Mouse (Mus musculus) embryonic facial prominence, embryonic 12.5 days (tissue): ENCODE measurements at regions not wholly inside any gene's neighbourhood (a gene's known extent, or its start where the extent isn't known, plus 50 kb on each side); places are given as distances from the start of the nearest gene placed in this dataset.
"Not testable (repeated sequence)": the region's sequence is repeated elsewhere in the genome, so short reads cannot be mapped to it uniquely, and the experiment has no call there.

Source experiments
- ATAC-seq: fragments of 200-750 bp; cut with Nextera tagmentation; 2 replicates; pipeline ENCODE4 v1.8.0; 2017; ENCODE audit not compliant: insufficient number of reproducible peaks, insufficient read depth, low FRiP score, low TSS enrichment
- H3K27ac ChIP-seq: fragments of 300-500 bp; sonication (generic); 2 replicates; pipeline ENCODE4 v1.5.1; 2016; ENCODE audit warnings: mild to moderate bottlenecking
- H3K27me3 ChIP-seq: fragments of 300-500 bp; sonication (generic); 2 replicates; pipeline ENCODE4 v1.6.1; 2016; ENCODE audit warnings: mild to moderate bottlenecking, moderate library complexity
- H3K36me3 ChIP-seq: fragments of 300-500 bp; sonication (generic); 2 replicates; pipeline ENCODE4 v1.6.1; 2016; ENCODE audit warnings: mild to moderate bottlenecking
- H3K4me1 ChIP-seq: fragments of 300-500 bp; sonication (generic); 2 replicates; pipeline ENCODE4 v1.6.1; 2016
- H3K4me2 ChIP-seq: fragments of 300-500 bp; sonication (generic); replicated peaks from 2 replicates; pipeline ENCODE4 v1.6.1; 2016; ENCODE audit warnings: mild to moderate bottlenecking, moderate library complexity
- H3K4me3 ChIP-seq: fragments of 300-500 bp; sonication (generic); 2 replicates; pipeline ENCODE4 v1.5.1; 2016; ENCODE audit warnings: mild to moderate bottlenecking
- H3K9ac ChIP-seq: fragments of 300-500 bp; sonication (generic); 2 replicates; pipeline ENCODE4 v1.6.1; 2016; ENCODE audit warnings: mild to moderate bottlenecking, moderate library complexity
- H3K9me3 ChIP-seq: fragments of 300-500 bp; sonication (generic); 2 replicates; pipeline ENCODE4 v1.6.1; 2016; ENCODE audit warnings: mild to moderate bottlenecking, moderate library complexity
- WGBS: fragments of 180-500 bp; shearing (Covaris S2); methylation state at CpG from one replicate; pipeline ENCODE4 v1.1.7; 2016; 5-methylcytosine and 5-hydroxymethylcytosine counted together

- Histone ChIP-seq H3K27me3 (no peaks in the 10 kb centered on the region), H3K4me2 (no peak overlapping the region), H3K4me3 (no peak overlapping the region), H3K9me3 (no peaks in the 10 kb centered on the region), H3K36me3 (no peaks in the 10 kb centered on the region), H3K4me1 (no peaks in the 10 kb centered on the region), H3K27ac (no peak overlapping the region), H3K9ac (no peak overlapping the region)
- 81% methylated on average over 5 of the region's 5 CpGs for WGBS
- ATAC-seq, result no peak
Measured at GRCm38 (mm10) chr7:137522450-137522849, 85.0 kb downstream of the Glrx3 start.

GRCm38 (mm10) chr7:137533476-137533875 is 96.1 kb downstream of the Glrx3 start:
- H3K27me3 ChIP-seq, result no peaks in the 10 kb centered on the region
- no peak overlapping the region for H3K9ac ChIP-seq
- H3K9me3 ChIP-seq, result no peaks in the 10 kb centered on the region
- no peak overlapping the region for H3K4me3 ChIP-seq
- H3K36me3 ChIP-seq, result no peaks in the 10 kb centered on the region
- H3K4me2 ChIP-seq, result no peak overlapping the region
- no peak for ATAC-seq
- 83% methylated on average over 4 of the region's 4 CpGs for WGBS
- no peak overlapping the region for H3K27ac ChIP-seq
- no peaks in the 10 kb centered on the region for H3K4me1 ChIP-seq

GRCm38 (mm10) chr7:137549991-137550390 is 112.6 kb downstream of the Glrx3 start:
- H3K9ac ChIP-seq, result no peak overlapping the region
- no peaks in the 10 kb centered on the region for H3K9me3 ChIP-seq
- no peaks in the 10 kb centered on the region for H3K27me3 ChIP-seq
- no peaks in the 10 kb centered on the region for H3K4me1 ChIP-seq
- 40% methylated on average over 2 of the region's 2 CpGs for WGBS
- H3K4me3 ChIP-seq, result no peak overlapping the region
- H3K36me3 ChIP-seq, result no peaks in the 10 kb centered on the region
- ATAC-seq, result no peak
- H3K27ac ChIP-seq, result no peak overlapping the region
- H3K4me2 ChIP-seq, result no peak overlapping the region

GRCm38 (mm10) chr7:137552551-137553198 is 115.3 kb downstream of the Glrx3 start:
- no peak overlapping the region for H3K9ac ChIP-seq
- ATAC-seq, result no peak
- no peaks in the 10 kb centered on the region for H3K4me1 ChIP-seq
- H3K36me3 ChIP-seq, result no peaks in the 10 kb centered on the region
- no peak overlapping the region for H3K27ac ChIP-seq
- WGBS, result 79% methylated on average over 5 of the region's 5 CpGs
- H3K27me3 ChIP-seq, result no peaks in the 10 kb centered on the region
- no peak overlapping the region for H3K4me2 ChIP-seq
- H3K9me3 ChIP-seq, result no peaks in the 10 kb centered on the region
- no peak overlapping the region for H3K4me3 ChIP-seq

- Histone ChIP-seq H3K9ac (no peak overlapping the region), H3K4me1 (no peaks in the 10 kb centered on the region), H3K36me3 (no peaks in the 10 kb centered on the region), H3K4me2 (no peak overlapping the region), H3K4me3 (no peak overlapping the region), H3K27me3 (no peaks in the 10 kb centered on the region), H3K27ac (no peak overlapping the region), H3K9me3 (no peaks in the 10 kb centered on the region)
- WGBS, result 56% methylated on average over 2 of the region's 2 CpGs
- ATAC-seq, result no peak
Measured at GRCm38 (mm10) chr7:137555481-137555880, 118.1 kb downstream of the Glrx3 start.

GRCm38 (mm10) chr7:137557439-137557838 is 120.0 kb downstream of the Glrx3 start:
- WGBS, result 95% methylated on average over 3 of the region's 3 CpGs

GRCm38 (mm10) chr7:137558871-137559270 is 121.5 kb downstream of the Glrx3 start:
- Histone ChIP-seq H3K36me3 (no peaks in the 10 kb centered on the region), H3K9me3 (no peaks in the 10 kb centered on the region), H3K4me1 (no peaks in the 10 kb centered on the region), H3K4me3 (no peak overlapping the region), H3K27me3 (no peaks in the 10 kb centered on the region), H3K4me2 (no peak overlapping the region), H3K27ac (no peak overlapping the region), H3K9ac (no peak overlapping the region)
- 86% methylated on average over 3 of the region's 3 CpGs for WGBS
- no peak for ATAC-seq

More at GRCm38 (mm10) chr7:137557439-137557838, 120.0 kb downstream of the Glrx3 start:
- Histone ChIP-seq H3K4me3 (no peak overlapping the region), H3K27ac (no peak overlapping the region), H3K27me3 (no peaks in the 10 kb centered on the region), H3K4me1 (no peaks in the 10 kb centered on the region), H3K9ac (no peak overlapping the region), H3K36me3 (no peaks in the 10 kb centered on the region), H3K4me2 (no peak overlapping the region), H3K9me3 (no peaks in the 10 kb centered on the region)
- ATAC-seq, result no peak

GRCm38 (mm10) chr7:137570199-137570598 is 132.8 kb downstream of the Glrx3 start:
- no peak for ATAC-seq
- H3K9me3 ChIP-seq, result no peaks in the 10 kb centered on the region
- H3K36me3 ChIP-seq, result no peaks in the 10 kb centered on the region
- H3K4me2 ChIP-seq, result no peak overlapping the region
- H3K9ac ChIP-seq, result no peak overlapping the region
- no peak overlapping the region for H3K27ac ChIP-seq
- 76% methylated on average over 2 of the region's 2 CpGs for WGBS
- H3K4me1 ChIP-seq, result no peaks in the 10 kb centered on the region
- no peak overlapping the region for H3K4me3 ChIP-seq
- no peaks in the 10 kb centered on the region for H3K27me3 ChIP-seq

GRCm38 (mm10) chr7:137575491-137575890 is 138.1 kb downstream of the Glrx3 start:
- Histone ChIP-seq H3K27ac (no peak overlapping the region), H3K9ac (no peak overlapping the region), H3K27me3 (no peaks in the 10 kb centered on the region), H3K4me3 (no peak overlapping the region), H3K36me3 (no peaks in the 10 kb centered on the region), H3K4me1 (no peaks in the 10 kb centered on the region), H3K9me3 (no peaks in the 10 kb centered on the region), H3K4me2 (no peak overlapping the region)
- 81% methylated on average over 3 of the region's 3 CpGs for WGBS
- no peak for ATAC-seq

- Histone ChIP-seq H3K27ac (no peak overlapping the region), H3K27me3 (no peaks in the 10 kb centered on the region), H3K4me3 (no peak overlapping the region), H3K9me3 (no peaks in the 10 kb centered on the region), H3K36me3 (no peaks in the 10 kb centered on the region), H3K4me1 (no peaks in the 10 kb centered on the region), H3K4me2 (no peak overlapping the region), H3K9ac (no peak overlapping the region)
- ATAC-seq, result no peak
- WGBS, result 71% methylated on average over 6 of the region's 6 CpGs
Measured at GRCm38 (mm10) chr7:137576251-137576650, 138.8 kb downstream of the Glrx3 start.

- ATAC-seq, result no peak
- no peaks in the 10 kb centered on the region for H3K36me3 ChIP-seq
- no peak overlapping the region for H3K4me3 ChIP-seq
- no peaks in the 10 kb centered on the region for H3K9me3 ChIP-seq
- no peak overlapping the region for H3K27ac ChIP-seq
- 89% methylated on average over 2 of the region's 2 CpGs for WGBS
- H3K27me3 ChIP-seq, result no peaks in the 10 kb centered on the region
- H3K4me1 ChIP-seq, result no peaks in the 10 kb centered on the region
- no peak overlapping the region for H3K4me2 ChIP-seq
- no peak overlapping the region for H3K9ac ChIP-seq
Measured at GRCm38 (mm10) chr7:137583556-137583955, 146.1 kb downstream of the Glrx3 start.

GRCm38 (mm10) chr7:137584916-137585315 is 147.5 kb downstream of the Glrx3 start:
- H3K4me3 ChIP-seq, H3K9me3 ChIP-seq, ATAC-seq, H3K27ac ChIP-seq, H3K27me3 ChIP-seq, H3K36me3 ChIP-seq, H3K9ac ChIP-seq, H3K4me1 ChIP-seq, H3K4me2 ChIP-seq: not testable (repeated sequence)
- WGBS, result 79% methylated on average over 4 of the region's 4 CpGs
